Mouse (Mus musculus) MEL-GATA-1-ER (cell line): Measurements from ENCODE around the gene Add3.
A peak's percentile ranks its signal among the peaks of the same experiment; 100 is the strongest.

Source experiments
- DNase-seq: peaks from one replicate; pipeline ENCODE4 v3.0.0-alpha.2; 2012; ENCODE audit warnings: low read depth; ENCODE audit errors: extremely low read depth

The Add3 gene

DNA sequence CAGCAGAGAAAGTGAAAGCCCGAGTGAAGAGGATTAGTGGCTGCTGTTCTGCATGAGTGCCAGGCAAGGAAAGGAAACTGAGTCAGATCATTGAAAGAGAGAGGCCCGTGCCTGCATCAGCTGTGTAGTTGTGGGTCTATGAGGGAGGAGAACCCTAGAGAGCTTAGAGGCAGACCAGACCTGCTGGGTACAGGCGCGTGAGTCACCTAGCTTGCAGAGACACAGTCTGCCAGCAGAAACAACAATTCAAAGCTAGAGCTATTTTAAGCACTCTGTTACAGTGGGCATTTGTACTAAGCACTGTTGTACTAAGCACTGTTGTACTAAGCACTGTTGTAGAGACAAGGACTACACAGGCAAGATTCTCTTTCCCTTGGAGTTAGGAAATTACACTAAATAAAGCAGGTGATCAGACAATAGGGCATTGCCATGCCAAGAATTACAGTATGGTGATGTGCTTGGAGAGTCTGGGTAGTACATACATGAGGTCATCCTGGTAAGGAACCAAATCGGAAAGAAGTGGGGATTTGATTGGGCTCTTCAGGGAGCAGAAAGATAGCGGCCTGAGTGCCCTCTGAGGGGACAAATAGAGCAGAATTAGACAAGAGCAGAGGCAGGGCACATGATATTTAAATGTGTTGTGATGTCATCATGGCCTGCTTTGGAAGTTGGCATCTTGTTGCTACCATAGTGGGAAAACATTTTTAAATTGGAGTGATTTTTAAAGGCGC, 88.0 kb downstream of the Add3 start:
- DNase-seq: no peak

DNA sequence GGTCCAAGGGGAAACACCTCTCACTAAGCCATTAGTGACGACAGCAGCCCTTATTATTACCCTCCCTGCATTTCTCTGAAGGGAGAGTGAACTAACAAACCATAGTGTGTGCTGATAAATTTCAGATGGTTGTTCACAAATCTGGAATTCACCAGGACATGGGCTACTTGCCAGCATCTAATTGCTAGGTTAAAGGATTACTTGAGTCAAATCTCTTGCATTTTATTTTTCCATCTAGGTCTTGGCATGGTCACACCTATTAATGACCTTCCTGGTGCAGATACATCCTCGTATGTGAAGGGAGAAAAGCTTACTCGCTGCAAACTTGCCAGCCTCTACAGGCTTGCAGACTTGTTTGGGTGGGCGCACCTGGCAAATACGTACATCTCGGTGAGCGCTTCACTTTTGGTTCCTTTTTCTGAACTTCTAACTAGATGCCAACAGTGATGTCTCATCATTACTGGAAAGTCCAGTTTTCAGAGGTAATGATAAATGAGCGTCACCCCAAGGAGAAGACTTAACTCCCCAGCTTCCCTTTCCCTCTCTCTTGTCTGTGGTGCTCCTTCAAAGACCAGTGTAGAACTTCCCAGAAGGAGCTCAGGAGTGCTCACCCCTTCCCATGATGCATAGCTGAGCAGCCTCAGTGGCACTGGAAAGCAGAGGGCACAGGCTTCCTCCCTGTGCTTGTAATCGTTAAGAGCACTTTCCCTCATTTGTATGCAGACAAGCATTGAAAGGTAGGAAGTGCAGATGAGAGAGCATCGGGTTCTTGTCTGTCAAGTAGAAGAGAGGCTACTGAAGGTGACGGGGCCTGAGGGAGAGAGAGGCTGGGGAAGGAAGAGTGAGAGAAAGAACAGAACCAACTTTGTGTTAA, 90.9 kb downstream of the Add3 start:
- DNase-seq: no peak

DNA sequence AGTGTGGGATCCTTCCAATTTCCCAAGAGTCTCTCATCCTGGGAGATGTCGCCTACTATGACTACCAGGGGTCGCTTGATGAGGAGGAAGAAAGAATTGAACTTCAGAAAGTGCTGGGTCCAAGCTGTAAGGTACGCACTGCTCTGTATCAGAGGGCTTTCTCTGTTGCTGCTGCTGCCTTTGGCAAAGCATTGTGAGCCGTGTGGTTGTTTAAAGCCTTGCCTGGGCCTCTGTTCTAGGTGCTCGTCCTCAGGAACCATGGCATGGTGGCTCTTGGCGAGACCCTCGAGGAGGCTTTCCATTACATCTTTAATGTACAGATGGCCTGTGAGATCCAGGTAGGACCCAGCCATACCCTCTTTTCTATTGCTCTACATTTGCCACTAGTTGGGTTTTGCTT, 93.3 kb downstream of the Add3 start:
- no peak for DNase-seq

DNA sequence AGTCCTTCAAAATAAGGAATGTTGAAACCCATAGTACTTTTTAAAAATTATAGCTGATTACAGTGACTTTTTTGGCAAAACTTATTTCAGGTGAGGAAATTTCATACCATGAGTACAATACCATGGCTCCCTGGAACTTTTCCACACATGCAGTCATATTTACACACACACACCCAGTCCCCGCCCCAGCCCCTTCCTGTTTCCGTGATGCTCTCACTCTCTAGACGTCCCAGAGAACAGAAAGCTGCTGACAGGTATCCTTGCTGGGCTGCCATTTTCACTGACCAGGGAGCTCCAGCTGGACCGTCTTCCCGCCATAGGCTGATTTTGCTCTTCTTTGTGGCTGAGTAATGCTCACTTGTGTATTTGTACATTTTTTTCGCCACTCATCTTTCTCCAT, 101.6 kb downstream of the Add3 start:
- DNase-seq: no peak

DNA sequence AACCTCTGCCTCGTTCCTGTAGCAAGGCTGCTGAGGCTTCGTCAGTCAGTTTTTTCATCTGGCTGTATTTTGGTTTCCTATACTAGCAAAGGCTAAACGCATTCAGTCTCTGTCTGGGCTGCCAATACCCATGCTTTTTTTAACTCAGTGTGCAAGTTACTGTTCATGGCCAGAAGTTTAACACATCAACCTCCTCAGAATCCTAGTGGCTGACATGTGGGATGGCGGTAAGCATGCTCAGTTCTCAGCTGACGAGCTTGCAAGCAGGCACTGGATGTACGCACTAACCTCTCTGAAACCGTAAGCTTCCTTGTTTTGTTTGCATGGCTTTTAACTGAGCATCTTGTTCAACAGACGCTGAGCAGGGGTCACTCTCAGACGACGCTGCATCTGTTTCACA, 103.7 kb downstream of the Add3 start:
- DNase-seq: no peak

DNA sequence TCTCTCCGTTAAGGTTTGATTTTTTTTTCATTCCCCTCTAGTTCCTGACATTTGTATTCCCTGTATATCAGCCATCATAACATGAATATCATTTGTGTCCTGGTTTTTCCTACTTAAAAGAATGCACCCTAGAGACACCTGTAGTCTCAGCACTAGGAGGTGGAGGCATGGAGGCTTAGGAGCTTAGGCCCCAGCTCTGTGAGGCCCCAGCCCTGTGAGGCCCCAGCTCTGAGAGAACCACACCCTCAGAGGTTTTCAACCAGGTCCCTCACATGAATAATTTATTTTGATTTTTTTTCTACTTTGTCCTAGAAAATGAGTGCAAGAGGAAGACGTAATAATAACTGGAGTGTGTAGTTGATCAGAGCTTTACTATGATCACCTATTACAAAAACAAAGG, 107.3 kb downstream of the Add3 start:
- DNase-seq: no peak

DNA sequence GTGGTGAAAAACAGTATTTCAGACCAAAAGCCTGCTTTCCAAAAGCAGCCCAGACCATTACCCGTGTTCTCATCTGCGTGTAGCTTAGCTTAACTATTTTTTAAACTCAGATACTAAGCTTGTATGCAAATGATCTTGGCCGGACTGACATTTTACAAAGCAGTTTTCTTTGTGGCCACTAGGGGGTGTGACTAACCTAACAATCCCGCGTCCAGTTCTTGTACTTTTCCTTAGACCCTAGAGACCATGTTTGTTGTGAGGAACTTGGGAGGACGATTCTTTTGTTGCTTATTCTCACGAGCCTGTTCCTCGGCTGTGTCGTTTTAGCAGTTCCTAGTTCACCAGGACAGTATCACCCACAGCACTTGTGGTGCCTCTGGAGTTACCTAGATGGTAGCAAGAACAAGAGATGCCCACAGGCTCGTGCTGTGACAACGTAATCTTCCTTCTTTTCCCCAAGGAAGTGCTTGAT, 107.8 kb downstream of the Add3 start:
- DNase-seq: peak; percentile 72

DNA sequence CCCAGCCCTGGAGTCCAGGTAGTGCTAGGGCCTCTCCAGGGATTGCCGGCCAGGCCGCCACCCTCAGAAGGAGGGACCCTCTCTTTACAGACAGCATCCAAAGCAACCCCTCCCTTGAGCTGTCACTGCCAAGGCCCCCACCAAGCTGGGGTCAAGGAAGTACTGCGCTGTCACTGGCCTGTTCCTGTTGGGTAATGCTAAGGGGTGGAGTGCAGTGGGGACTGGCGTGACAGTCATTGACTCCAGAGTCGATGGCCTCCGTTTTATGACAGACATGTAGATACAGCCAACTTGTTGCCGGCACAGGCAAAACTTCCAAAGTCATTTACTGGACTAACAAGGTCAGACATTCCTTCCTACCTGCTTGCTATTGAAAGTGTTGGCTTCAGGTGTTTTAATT, 110.8 kb downstream of the Add3 start:
- DNase-seq: no peak

DNA sequence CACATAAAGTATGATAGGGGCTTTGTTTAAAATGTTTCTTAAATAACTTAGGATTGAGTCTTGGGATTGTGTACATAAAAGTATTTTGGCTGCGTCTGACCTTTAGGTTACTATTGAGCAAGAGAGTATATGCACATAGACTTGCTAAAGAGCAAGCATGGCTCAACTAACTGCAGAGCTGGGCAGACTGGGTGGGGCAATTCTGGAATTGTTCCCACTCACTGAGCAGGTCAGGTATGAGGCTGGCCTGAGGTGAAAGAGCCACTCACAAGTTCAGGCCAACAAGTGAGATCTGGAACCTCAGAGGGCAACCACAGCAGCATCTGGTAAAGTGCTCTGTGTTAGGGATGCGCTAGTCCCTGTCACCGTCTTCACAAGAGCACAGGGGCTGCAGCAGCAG, 111.4 kb downstream of the Add3 start:
- DNase-seq: no peak

DNA sequence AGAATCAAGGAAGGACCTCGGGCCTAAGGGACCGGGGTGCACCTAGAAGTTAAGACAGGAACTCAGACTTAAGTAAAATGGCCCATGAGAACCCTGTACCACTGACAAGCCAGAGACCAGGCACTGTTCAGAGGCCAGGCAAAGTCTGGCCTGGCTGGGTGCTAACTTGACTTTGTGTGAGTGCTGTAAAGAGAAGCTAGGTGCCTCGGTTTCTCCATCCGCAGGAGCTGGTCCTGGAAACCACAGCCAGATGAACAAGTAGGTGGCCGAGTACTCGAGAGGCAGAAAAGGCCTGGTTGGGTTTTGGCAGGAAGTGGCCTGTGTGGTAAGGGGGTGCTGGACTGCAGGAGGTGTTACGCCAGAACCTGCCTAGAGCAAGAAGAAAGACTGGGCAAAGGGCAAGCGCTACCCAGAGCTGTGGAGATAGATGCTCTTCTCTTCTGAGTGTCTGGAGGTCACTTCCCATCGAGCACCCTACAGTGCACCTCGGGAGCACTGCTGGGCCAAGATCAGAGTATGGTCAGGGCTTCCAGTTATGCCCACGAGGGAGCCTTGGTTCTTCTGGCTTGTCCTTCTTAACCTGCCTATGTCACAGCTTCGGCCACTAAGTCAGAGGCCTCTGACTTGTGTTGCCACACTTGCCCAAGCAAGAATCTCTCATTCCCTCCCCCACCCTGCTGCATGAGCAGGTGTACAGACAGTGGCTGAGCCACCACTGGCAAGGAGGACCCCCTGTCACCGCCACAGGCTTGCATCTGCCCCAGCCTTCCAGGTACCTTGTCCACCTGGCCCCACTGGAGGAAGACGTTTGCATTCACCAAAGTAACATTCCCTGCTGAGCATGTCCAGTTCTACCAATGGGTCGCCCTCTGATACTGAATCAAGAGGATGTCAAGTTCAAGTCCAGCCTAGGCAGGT, 112.1 kb downstream of the Add3 start:
- DNase-seq: no peak

DNA sequence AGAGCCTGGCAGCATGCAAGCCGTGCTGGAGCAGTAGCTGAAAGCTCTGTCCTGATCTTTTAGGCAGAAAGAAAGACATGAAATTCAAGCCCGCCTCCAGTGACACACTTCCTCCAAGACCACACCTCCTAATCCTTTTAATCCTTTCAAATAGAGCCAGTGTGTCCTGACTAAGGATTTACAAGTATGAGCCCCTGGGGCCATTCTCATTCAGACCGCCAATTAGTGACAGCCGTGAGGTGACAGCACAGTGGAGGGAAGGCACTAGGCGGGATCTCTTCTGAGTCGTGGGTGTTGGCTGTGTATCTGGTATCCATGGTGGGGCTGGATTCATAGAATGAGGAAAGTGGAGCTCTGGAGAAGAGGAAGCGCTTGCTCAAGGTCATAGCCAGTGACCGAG, 116.1 kb downstream of the Add3 start:
- DNase-seq: no peak

DNA sequence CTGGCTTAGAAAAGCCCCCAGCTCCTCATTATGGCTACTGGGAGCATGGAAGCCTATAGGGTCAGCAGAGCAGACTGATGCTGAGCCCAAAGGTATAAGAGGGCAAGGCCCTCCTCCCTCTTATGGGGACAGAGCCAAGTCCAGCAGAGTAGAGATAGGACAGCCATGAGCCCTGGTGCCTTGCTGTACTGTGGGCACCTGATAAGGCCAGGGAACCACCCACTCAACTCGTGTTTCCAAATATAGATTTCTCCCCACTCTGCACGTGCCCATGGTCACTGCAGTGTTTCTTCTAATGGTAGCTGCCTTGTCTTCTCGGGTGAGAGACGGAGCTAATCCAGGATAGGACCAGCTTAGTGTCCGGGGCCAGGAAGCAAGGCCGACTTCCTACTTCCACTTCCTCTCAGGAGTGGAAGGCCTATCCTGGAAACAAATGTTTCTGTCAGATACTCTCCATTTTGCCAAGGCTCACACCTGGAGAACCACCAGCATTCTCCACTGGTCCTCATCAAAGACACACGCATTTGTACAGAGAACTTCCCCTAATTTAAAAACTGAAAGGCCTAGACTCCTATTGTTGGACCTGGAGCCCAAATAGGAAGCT, 116.8 kb downstream of the Add3 start:
- DNase-seq: peak; percentile 69

DNA sequence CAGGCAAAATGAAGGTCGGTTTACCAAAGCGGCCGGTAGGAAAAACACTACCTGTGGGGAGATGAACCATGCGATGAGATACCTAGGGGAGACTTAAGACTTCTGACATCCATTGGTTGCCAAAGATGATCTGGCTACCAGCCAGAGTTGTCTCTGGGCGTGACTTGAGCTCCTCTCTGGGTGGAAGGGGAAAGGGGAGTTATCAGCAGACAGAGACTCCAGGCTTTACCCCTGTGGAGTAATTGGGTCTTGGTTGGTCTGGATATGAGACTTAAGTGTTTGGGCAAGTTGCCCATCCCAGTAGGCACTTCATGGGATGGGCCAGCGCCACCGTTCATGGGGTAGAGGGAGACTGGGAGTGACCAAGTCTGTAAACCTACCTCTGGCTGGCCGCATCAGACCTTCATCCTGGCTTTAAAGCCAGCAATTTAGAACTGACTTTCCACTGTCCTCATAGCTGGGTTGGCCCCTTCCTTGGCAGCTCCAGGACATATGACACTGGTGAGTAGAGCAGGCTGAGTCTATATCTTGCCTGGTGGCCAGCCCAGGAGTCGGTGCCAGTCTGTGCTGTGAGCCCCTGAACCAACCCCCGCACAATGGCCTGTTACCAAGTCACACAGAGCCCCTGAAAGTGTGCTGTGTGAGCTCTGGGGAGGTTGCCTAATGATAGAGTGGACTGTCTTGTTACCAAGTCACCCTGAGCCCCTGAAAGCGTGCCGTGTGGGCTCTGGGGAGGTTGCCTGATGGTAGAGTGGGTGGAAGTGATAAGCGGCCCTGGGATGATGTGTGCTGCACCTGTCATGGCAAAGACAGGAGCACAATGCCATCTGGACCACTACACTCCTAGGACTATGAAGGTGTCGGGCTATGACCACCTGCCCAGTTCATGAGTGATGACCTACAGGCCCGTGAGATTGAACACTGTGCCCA, 117.7 kb downstream of the Add3 start:
- DNase-seq: peak; percentile 96

DNA sequence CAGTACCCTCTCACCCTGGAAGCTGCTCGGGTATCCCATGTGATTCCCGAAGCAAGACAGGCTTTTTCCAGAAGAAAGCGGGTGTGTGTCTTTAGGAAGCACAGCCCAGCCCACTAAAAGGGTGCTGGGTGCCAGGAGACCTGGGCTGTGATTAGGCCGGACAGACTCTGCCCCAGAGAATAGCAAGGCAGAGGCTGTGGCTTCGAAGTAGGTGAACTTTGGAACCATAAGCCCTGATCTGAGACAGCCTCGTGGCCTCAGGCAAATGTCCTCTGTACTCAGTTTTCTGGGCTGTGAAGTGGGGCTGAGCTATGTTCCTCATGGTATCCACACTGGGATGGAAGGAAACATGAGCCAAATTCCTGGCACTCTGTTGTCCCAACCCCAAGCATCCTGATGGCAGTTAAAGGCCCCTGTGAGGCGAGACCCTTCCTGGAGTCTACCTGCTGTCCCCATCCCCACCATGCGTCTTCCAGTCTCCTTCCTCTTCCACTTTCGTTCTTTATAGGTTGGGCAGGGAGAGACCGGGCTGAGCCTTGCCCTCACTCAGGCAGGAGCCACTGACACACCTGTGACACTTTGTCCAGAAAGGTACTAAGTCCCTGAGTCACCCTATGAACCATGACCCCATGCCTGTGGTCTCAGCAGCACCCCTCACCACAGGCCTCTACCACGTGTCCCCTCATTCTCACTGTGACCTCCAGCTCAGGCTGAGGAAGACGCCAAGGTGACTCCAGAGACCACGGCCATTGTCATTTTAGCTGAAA, 118.7 kb downstream of the Add3 start:
- no peak for DNase-seq

DNA sequence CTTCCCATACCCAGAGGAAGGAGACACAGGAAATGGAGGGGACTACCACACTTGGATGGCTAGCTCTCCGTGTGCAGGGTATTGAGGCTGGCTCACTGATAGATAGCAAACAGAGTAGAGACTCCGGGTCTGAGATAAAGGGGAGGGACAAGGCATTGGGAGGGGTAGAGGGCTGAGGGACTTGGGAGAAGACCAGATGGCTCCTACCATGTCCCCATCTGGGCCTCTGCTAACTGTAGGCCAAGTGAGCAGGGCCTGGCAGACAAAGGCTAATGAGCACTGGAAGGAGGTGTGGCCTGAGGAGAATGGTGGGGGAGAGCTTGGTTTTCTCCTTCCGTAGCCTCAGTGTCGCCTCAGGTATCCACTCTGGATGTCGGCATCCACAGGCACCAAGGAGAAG, 119.3 kb downstream of the Add3 start:
- peak; percentile 23 for DNase-seq

DNA sequence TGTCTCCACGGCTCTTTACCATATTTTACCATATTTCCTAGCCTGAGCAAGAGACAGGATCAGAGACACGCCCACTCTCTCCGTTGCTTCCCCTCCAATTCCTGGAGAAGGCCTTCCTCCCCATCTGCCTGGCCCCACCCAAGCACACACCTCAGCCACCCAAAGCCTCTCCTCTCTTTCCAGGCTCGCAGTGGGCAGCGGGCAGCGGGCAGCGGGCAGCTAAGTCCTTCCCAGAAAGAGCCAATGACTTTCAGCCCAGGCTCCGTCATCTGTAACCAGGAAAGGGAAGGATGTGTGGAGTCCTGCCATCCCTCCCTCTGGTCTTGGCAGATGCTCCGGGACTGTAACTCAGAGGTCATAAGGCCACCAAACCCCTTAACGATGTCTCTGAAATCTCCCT, 120.0 kb downstream of the Add3 start:
- no peak for DNase-seq

DNA sequence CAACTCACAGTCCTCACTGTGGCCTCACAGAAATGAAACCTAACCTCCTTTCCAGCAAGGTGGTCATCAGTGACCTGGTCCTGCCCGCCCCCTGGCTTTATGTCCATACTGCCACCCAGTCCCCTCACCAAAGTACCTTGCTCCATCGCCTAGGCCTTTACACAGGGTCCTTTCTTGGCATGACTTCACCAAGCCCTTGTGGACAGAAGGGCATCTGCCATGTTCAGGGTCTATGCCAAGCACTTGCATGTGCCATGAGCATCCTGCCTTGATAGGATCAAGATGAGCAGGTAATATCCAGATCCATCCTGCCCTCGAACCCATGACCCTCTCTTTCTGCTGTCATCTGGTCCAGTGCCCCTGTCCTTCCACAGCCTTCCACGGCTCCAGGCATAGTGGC, 120.6 kb downstream of the Add3 start:
- DNase-seq: no peak

DNA sequence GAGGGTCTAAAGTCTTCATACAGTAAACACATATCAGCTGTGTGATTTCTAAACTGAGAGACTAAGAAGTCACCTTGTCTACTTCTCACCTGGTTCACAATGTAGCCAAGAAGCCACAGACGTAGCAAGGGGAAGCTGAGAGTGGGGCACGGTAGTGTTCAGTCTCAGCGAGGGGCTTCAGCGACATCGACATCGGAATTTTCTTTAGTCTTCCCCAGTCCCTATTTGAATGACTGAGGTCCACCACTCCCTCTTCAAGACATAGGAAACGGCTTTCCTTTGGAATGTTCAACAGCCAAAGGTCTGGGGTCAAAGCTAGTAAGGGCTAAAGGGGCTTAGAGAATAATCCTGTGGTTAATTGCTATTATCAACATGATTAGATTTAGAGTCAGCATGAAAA, 121.8 kb downstream of the Add3 start:
- DNase-seq: no peak
